In the genomic region with DNA sequence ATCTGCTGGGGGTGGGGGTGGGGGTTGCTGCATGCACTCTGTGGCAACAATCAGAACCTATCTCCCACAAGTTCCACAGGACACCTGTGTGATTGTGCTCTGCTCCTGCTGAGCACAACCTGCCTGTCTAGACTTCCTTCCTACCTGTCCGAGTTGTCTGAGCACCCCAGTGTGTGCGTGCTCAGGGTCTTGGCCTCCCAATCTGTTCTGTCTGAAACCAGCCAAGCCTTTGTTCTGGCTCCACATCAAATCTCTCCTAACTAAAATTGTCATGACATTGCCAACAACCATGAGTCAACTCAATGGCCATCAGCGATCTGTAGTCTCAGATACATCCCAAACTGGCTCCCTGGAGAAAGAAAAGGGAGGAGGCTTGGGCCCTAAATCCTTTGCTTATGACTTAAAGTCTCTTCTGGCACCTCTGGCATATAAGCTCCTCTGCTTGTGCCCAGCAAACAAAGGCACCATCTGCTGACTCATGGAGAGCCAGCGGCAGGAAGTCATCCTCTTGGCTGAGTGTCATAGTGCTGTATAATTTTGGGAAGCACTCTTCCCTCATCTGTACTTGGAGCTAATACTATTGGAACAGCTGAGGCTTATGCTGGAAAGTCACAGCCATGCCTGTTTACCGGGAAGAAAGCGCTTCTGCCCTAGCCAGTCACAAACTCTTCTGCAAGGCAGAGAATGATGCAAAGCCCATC, we compare ENCODE assay signal across 19 mouse cellular contexts.
A peak's percentile ranks its signal among the peaks of the same experiment; 100 is the strongest.
DNase-seq lines count a peak whose midpoint lies in the region; ATAC-seq lines count a peak whose summit lies in the region.
"Had no signal": no experiment of that assay in that cellular context is flagged by ENCODE, and none has a peak within 500 bp of the region (broad histone marks: within the 10 kb centered on the region; RNA-seq: fewer than 3 reads in every experiment).

No protein-coding gene starts in this region.

- H3K27ac ChIP-seq in intestine, embryonic 15.5 days, result no peak overlapping the region
- H3K27ac ChIP-seq: embryonic facial prominence, embryonic 10.5 days; forebrain, embryonic 12.5 days; layer of hippocampus, adult 2 months had no signal

- H3K9ac ChIP-seq in intestine, embryonic 15.5 days, result no peak overlapping the region
- H3K9ac ChIP-seq: forebrain, embryonic 12.5 days; liver, postnatal 0 days had no signal

- no peaks in the 10 kb centered on the region for H3K9me3 ChIP-seq in intestine, embryonic 15.5 days
- H3K9me3 ChIP-seq: embryonic facial prominence, embryonic 10.5 days; forebrain, embryonic 12.5 days had no signal

- H3K36me3 ChIP-seq in intestine, embryonic 15.5 days, result no peaks in the 10 kb centered on the region
- H3K36me3 ChIP-seq: embryonic facial prominence, embryonic 10.5 days; forebrain, embryonic 12.5 days had no signal

- 93% methylated on average over 6 of the region's 6 CpGs for WGBS in intestine, embryonic 15.5 days

- DNase-seq in cerebellum, adult 18-20 months, result peak; percentile 14
- no peak for DNase-seq in cerebellum, postnatal 4 days (ENCODE audit: low spot score in 2 of 2)
- peak; percentile 29 to 31 for DNase-seq in heart, adult 18-20 months
- DNase-seq in heart, postnatal 4 days, result no peak
- DNase-seq in 3T3-L1 (ENCODE audit: low read depth, low spot score), result peak; percentile 47
- DNase-seq in cerebellum, adult 9-10 months, result peak; percentile 33
- DNase-seq in adrenal gland, adult (ENCODE audit: inconsistent age in 2 of 2, low spot score in 1 of 2), result no peak
- DNase-seq: kidney, adult 2 months; kidney, postnatal 14 days; liver, postnatal 0 days; lung, postnatal 14 days; midbrain, embryonic 14.5 days; thymus, postnatal 14 days had no signal

- H3K4me3 ChIP-seq in intestine, embryonic 15.5 days (replicated peaks), result no peak overlapping the region
- H3K4me3 ChIP-seq: embryonic facial prominence, embryonic 10.5 days; forebrain, embryonic 12.5 days; layer of hippocampus, adult 2 months; myocyte had no signal

- H3K4me2 ChIP-seq in intestine, embryonic 15.5 days (replicated peaks), result no peak overlapping the region
- H3K4me2 ChIP-seq: forebrain, embryonic 12.5 days had no signal

- no peak for ATAC-seq in intestine, embryonic 15.5 days
- ATAC-seq: liver, postnatal 0 days had no signal

- H3K27me3 ChIP-seq in intestine, embryonic 15.5 days (replicated peaks), result no peaks in the 10 kb centered on the region
- H3K27me3 ChIP-seq: CH12.LX; forebrain, embryonic 12.5 days had no signal

- no peaks in the 10 kb centered on the region for H3K4me1 ChIP-seq in intestine, embryonic 15.5 days (replicated peaks)

Comparison
In these comparisons a context has a peak if more than half of its experiments do, and no peak if none do; other contexts are left out.
1. DNase-seq: peak in cerebellum, adult 18-20 months (2 of 2), heart, adult 18-20 months (2 of 2), 3T3-L1 (single experiment) and cerebellum, adult 9-10 months (single experiment); none in cerebellum, postnatal 4 days (0 of 2), heart, postnatal 4 days (single experiment) and adrenal gland, adult (0 of 2).